Mouse (Mus musculus): ENCODE data around the gene Snd1. TPM values are rescaled to one million over a fixed set of nuclear protein-coding genes. Genes with fewer than 3 reads are reported as not detected.

Snd1 gene
- total and polyA plus RNA-seq, 3 experiments, result 83.7 to 377 (median 210) TPM

DNA sequence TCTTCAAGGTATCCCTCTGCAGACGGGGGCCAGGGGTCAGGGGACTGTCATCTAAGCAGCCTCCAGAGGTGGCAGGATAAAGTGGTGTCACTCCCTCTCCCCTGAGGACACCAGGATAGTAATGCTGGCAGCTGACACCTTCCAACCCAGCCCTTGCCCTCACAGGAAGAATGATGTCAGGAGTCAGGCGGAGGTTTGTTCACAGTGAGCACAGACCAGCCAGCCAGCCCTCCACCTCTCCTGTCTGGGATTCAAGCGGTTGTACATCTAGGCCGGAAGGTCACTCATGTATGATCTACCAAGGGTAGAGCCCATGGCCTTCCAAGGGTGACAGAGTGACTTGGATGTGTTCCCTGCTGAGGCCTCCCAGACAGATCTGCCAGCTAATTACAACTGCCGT lies 408.6 kb downstream of the Snd1 start:
- no peak for DNase-seq (ENCODE audit: extremely low read depth)
- H3K27ac ChIP-seq (ENCODE audit: insufficient read depth, low read depth), result no peak overlapping the region
- H3K36me3 ChIP-seq (replicated peaks in 1 of 2; ENCODE audit: control insufficient read depth in 1 of 2, insufficient read depth in 1 of 2, low read length in 1 of 2), result peaks cover 88 to 100% of the 10 kb centered on the region in 2 experiments
- H3K4me3 ChIP-seq (replicated peaks in 1 of 3; ENCODE audit: low read depth in 2 of 3, low read length in 2 of 3, poor library complexity in 1 of 3), result no peak overlapping the region
- peaks cover 1 to 8% of the 10 kb centered on the region in 2 experiments; a peak in 3 of 4 replicates for H3K4me1 ChIP-seq (ENCODE audit: control insufficient read depth in 1 of 2, insufficient read depth in 2 of 2)
- H3K4me2 ChIP-seq (ENCODE audit: insufficient read depth, low read depth, poor library complexity, severe bottlenecking), result no peak overlapping the region
- H3K9ac ChIP-seq (ENCODE audit: insufficient read depth, low read depth), result no peak overlapping the region
- H3K9me3 ChIP-seq (replicated peaks; ENCODE audit: low read length), result no peaks in the 10 kb centered on the region
- dilution Hi-C loops (cut with MboI; ENCODE audit: extremely low pct_ligation_motif_present, extremely low pct_unique_long_range_greater_than_20kb, low sequenced_read_pairs), result no loop called here
- H3K79me2 ChIP-seq (replicated peaks; ENCODE audit: control insufficient read depth, extremely low read depth, insufficient read depth, poor library complexity, severe bottlenecking), result no peaks in the 10 kb centered on the region
- H3K27me3 ChIP-seq (replicated peaks), result no peaks in the 10 kb centered on the region
- in situ Hi-C loops (cut with MboI; ENCODE audit: low pct_ligation_motif_present, low pct_unique_long_range_greater_than_20kb, low sequenced_read_pairs), result no loop called here
- TF ChIP-seq ZNF384 (IDR thresholded peaks at IDR 0.05; ENCODE audit: low read depth, low read length) (no peak), MXI1 (IDR thresholded peaks at IDR 0.05; ENCODE audit: low read depth, low read length) (no peak)

DNA sequence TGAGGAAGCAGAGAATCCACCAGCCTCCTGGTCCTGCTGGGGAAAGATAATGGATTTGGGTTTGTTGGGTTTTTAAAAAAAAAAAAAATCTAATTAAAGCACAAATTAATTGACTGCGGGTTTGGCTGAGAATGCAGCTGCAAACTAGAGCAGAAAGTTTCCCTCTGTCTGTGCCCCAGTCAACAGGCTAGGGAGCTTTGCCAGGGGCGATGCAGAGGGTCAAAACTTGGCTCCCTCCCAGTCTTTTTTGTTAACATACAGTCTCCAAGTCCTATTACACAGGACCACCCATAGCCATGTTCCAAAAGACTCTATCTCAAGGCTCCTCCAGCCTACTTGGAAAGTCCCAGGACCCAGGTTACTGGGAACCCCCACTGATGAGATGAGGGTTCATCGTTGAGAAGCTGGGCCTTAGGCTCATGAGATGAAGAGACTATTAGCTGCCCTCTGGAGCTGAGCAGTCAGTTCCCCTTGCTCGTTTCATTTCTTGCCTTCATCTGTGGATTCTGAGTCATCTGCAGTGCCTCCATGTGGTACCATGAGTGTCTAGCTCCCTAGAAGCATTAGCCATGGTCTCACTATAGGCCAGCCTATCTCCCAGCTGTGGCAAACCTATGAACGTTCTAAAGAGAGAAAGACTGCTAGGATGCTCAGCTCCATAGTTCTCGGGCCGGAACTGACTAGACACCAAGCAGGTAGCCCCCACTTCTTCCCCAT lies 411.9 kb downstream of the Snd1 start:
- dilution Hi-C loops (cut with MboI; ENCODE audit: extremely low pct_ligation_motif_present, extremely low pct_unique_long_range_greater_than_20kb, low sequenced_read_pairs), result no loop called here
- peaks cover 89 to 99% of the 10 kb centered on the region in 2 experiments for H3K36me3 ChIP-seq (replicated peaks in 1 of 2; ENCODE audit: control insufficient read depth in 1 of 2, insufficient read depth in 1 of 2, low read length in 1 of 2)

DNA sequence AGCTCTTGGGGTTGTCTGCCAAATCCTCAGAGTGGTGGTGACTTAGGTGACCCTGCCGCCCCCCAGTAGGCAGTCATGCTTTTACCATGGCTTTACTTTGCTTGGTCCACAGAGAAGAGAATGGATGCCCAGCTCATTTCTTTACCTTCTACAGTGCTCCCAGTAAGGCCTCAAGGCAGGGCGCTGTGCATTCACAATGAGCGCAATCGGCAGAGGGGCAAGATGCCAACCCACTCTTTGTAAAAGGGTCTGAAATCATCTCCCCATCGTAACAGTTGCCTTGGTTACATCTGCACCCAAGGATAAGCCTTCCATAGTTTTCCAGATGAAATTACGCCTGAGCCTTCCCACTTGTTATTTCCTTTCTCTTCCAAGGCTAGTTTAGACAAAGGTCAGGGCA lies 415.5 kb downstream of the Snd1 start:
- DNase-seq (ENCODE audit: extremely low read depth), result no peak
- no peak overlapping the region for H3K4me3 ChIP-seq (replicated peaks in 1 of 3; ENCODE audit: low read depth in 2 of 3, low read length in 2 of 3, poor library complexity in 1 of 3)
- H3K4me1 ChIP-seq (ENCODE audit: control insufficient read depth in 1 of 2, insufficient read depth in 2 of 2), result no peaks in the 10 kb centered on the region
- peaks cover 71 to 96% of the 10 kb centered on the region in 2 experiments for H3K36me3 ChIP-seq (replicated peaks in 1 of 2; ENCODE audit: control insufficient read depth in 1 of 2, insufficient read depth in 1 of 2, low read length in 1 of 2)
- no peaks in the 10 kb centered on the region for H3K9me3 ChIP-seq (replicated peaks; ENCODE audit: low read length)
- no peak overlapping the region for H3K9ac ChIP-seq (ENCODE audit: insufficient read depth, low read depth)
- H3K4me2 ChIP-seq (ENCODE audit: insufficient read depth, low read depth, poor library complexity, severe bottlenecking), result no peak overlapping the region
- no peak for TF ChIP-seq EP300 (IDR thresholded peaks at IDR 0.05; ENCODE audit: low read length)
- no peak for TF ChIP-seq MYC (IDR thresholded peaks at IDR 0.05; ENCODE audit: low read depth, low read length)
- TF ChIP-seq MAX (IDR thresholded peaks at IDR 0.05; ENCODE audit: low read length), result no peak
- TF ChIP-seq MAZ (IDR thresholded peaks at IDR 0.05; ENCODE audit: low read depth, low read length), result no peak
- TF ChIP-seq MAFK (IDR thresholded peaks at IDR 0.05; ENCODE audit: insufficient replicate concordance, low read length), result no peak
- no peak for TF ChIP-seq KAT2A (IDR thresholded peaks at IDR 0.05; ENCODE audit: insufficient replicate concordance, low read length)
- TF ChIP-seq ETS1 (conservative IDR thresholded peaks at IDR 0.05; ENCODE audit: low read depth, low read length), result no peak
- no peak for TF ChIP-seq ZNF384 (IDR thresholded peaks at IDR 0.05; ENCODE audit: low read depth, low read length)
- TF ChIP-seq NRF1 (IDR thresholded peaks at IDR 0.05; ENCODE audit: low read depth, low read length), result no peak
- no peak for TF ChIP-seq TCF12 (IDR thresholded peaks at IDR 0.05; ENCODE audit: low read depth, low read length)
- no peak for TF ChIP-seq RAD21 (IDR thresholded peaks at IDR 0.05; ENCODE audit: low read depth, low read length)
- no peak for TF ChIP-seq NELFE (IDR thresholded peaks at IDR 0.05; ENCODE audit: low read depth, low read length)
- H3K27me3 ChIP-seq (replicated peaks), result no peaks in the 10 kb centered on the region
- no peak overlapping the region for H3K27ac ChIP-seq (ENCODE audit: insufficient read depth, low read depth)
- H3K79me2 ChIP-seq (replicated peaks; ENCODE audit: control insufficient read depth, extremely low read depth, insufficient read depth, poor library complexity, severe bottlenecking), result no peaks in the 10 kb centered on the region
- in situ Hi-C loops (cut with MboI; ENCODE audit: low pct_ligation_motif_present, low pct_unique_long_range_greater_than_20kb, low sequenced_read_pairs) (loop anchor here (10.0 kb wide), 1 partner anchor 356 kb away; no protein-coding TSS in a partner anchor), dilution Hi-C loops (cut with MboI; ENCODE audit: extremely low pct_ligation_motif_present, extremely low pct_unique_long_range_greater_than_20kb, low sequenced_read_pairs) (no loop called here)

More for the DNA sequence above, 411.9 kb downstream of the Snd1 start:
- no peak overlapping the region for H3K4me2 ChIP-seq (ENCODE audit: insufficient read depth, low read depth, poor library complexity, severe bottlenecking)
- H3K27ac ChIP-seq (ENCODE audit: insufficient read depth, low read depth), result no peak overlapping the region
- no peaks in the 10 kb centered on the region for H3K4me1 ChIP-seq (ENCODE audit: control insufficient read depth in 1 of 2, insufficient read depth in 2 of 2)
- TF ChIP-seq GABPA (IDR thresholded peaks at IDR 0.05; ENCODE audit: insufficient replicate concordance, low read depth, low read length) (no peak), ELF1 (IDR thresholded peaks at IDR 0.05; ENCODE audit: low read depth, low read length) (no peak), SMC3 (IDR thresholded peaks at IDR 0.05; ENCODE audit: low read depth, low read length) (no peak), CHD2 (IDR thresholded peaks at IDR 0.05; ENCODE audit: low read length) (no peak), MAFK (IDR thresholded peaks at IDR 0.05; ENCODE audit: insufficient replicate concordance, low read length) (no peak), IRF4 (IDR thresholded peaks at IDR 0.05; ENCODE audit: low read depth, low read length) (no peak), NELFE (IDR thresholded peaks at IDR 0.05; ENCODE audit: low read depth, low read length) (no peak), SIN3A (IDR thresholded peaks at IDR 0.05; ENCODE audit: low read length) (no peak), RAD21 (IDR thresholded peaks at IDR 0.05; ENCODE audit: low read depth, low read length) (no peak), JUND (conservative IDR thresholded peaks at IDR 0.05; ENCODE audit: low read depth, low read length) (no peak)
- no peak overlapping the region for H3K4me3 ChIP-seq (replicated peaks in 1 of 3; ENCODE audit: low read depth in 2 of 3, low read length in 2 of 3, poor library complexity in 1 of 3)
- no peak overlapping the region for H3K9ac ChIP-seq (ENCODE audit: insufficient read depth, low read depth)
- no peaks in the 10 kb centered on the region for H3K27me3 ChIP-seq (replicated peaks)
- in situ Hi-C loops (cut with MboI; ENCODE audit: low pct_ligation_motif_present, low pct_unique_long_range_greater_than_20kb, low sequenced_read_pairs), result no loop called here
- DNase-seq (ENCODE audit: extremely low read depth), result no peak
- no peaks in the 10 kb centered on the region for H3K79me2 ChIP-seq (replicated peaks; ENCODE audit: control insufficient read depth, extremely low read depth, insufficient read depth, poor library complexity, severe bottlenecking)
- H3K9me3 ChIP-seq (replicated peaks; ENCODE audit: low read length), result no peaks in the 10 kb centered on the region
